In the genomic region with DNA sequence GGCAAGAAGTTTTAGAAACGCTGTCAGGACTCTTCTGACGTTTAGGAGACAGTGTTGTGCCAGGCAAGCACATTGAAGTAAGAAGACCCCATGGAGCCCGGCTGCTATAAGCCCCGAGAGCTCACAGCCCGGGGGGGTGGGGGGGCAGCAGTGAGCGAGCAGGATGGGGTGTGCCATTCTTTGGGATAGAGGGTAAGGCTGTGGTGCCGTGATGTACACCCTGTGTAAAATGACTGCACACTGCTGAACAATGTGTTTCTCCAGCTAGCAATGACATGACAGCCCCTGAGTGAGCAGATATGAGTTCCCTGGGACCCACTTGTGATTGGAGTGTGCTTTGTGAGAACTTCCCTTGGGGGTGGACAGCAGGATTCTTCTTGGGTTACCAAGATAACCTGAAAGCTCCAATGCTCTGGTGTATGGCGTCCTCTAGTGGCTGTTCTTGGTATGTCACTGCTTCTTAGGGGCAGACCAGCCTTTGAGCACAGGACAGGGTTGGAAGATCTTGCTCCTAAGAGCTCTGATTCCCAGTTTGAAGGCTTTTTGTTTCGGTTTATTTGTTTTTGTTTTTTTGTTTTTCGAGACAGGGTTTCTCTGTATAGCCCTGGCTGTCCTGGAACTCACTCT, we compare ENCODE assay signal across 7 mouse cellular contexts. TPM values are rescaled to one million over a fixed set of nuclear protein-coding genes. Genes with fewer than 3 reads are reported as not detected.
DNase-seq lines count a peak whose midpoint lies in the region; ATAC-seq lines count a peak whose summit lies in the region.

No protein-coding gene starts in this region.

- no peaks in the 10 kb centered on the region for H3K27me3 ChIP-seq in hindbrain, embryonic 14.5 days (ENCODE audit: control insufficient read depth, insufficient read depth, low read length)
- H3K27me3 ChIP-seq in midbrain, embryonic 10.5 days (ENCODE audit: low read depth, poor library complexity, severe bottlenecking), result no peaks in the 10 kb centered on the region

- peak; percentile 91 for DNase-seq in NIH3T3 (ENCODE audit: low read depth)
- peak; percentile 80 for DNase-seq in c-Kit-positive CD71-positive TER-119-positive erythroid progenitor cells, embryonic 14.5 days (ENCODE audit: low spot score)
- DNase-seq in hindbrain, embryonic 14.5 days (ENCODE audit: low spot score), result peak; percentile 97
- peak; percentile 73 to 84 for DNase-seq in layer of hippocampus, postnatal 36 days
- DNase-seq in midbrain, embryonic 10.5 days (ENCODE audit: low spot score), result peak; percentile 81
- peak; percentile 89 for DNase-seq in right cerebral cortex, postnatal 4 days

- H3K36me3 ChIP-seq in hindbrain, embryonic 14.5 days (replicated peaks; ENCODE audit: control insufficient read depth, insufficient read depth), result peaks cover 36% of the 10 kb centered on the region
- peaks cover 30% of the 10 kb centered on the region for H3K36me3 ChIP-seq in midbrain, embryonic 10.5 days

- H3K9ac ChIP-seq in hindbrain, embryonic 14.5 days, result no peak overlapping the region

- no peak overlapping the region for H3K4me2 ChIP-seq in hindbrain, embryonic 14.5 days (replicated peaks)

- no peak overlapping the region for H3K27ac ChIP-seq in hindbrain, embryonic 14.5 days
- no peak overlapping the region; the same call in 1 of the 2 replicates for H3K27ac ChIP-seq in midbrain, embryonic 10.5 days (replicated peaks)

- WGBS in hindbrain, embryonic 14.5 days, result 44% methylated on average over 10 of the region's 10 CpGs
- 53% methylated on average over 10 of the region's 10 CpGs for WGBS in midbrain, embryonic 10.5 days

- no peak overlapping the region for H3K4me3 ChIP-seq in hindbrain, embryonic 14.5 days (replicated peaks; ENCODE audit: low read length)
- no peak overlapping the region for H3K4me3 ChIP-seq in midbrain, embryonic 10.5 days

- ATAC-seq in frontal cortex, adult (ENCODE audit: low TSS enrichment), result 0 out of 2 replicates have a peak, but pooled peaks have one; percentile 47
- ATAC-seq in hindbrain, embryonic 14.5 days (ENCODE audit: low FRiP score), result peak; percentile 21; the same call in 1 of the 2 replicates

- no peaks in the 10 kb centered on the region for H3K9me3 ChIP-seq in hindbrain, embryonic 14.5 days (ENCODE audit: control insufficient read depth, low read length)
- H3K9me3 ChIP-seq in midbrain, embryonic 10.5 days (replicated peaks), result no peaks in the 10 kb centered on the region

- peaks cover 4% of the 10 kb centered on the region; the same call in 1 of the 2 replicates for H3K4me1 ChIP-seq in hindbrain, embryonic 14.5 days (replicated peaks; ENCODE audit: control insufficient read depth, insufficient read depth, low read length)
- H3K4me1 ChIP-seq in midbrain, embryonic 10.5 days, result peaks cover 10% of the 10 kb centered on the region

RNA-seq across cellular contexts. Expression of gene Ctnnbip1, which starts 25.0 kb away (rescaled TPM):
- 99.0 and 100 TPM in 2 replicates for polyA plus RNA-seq in hindbrain, embryonic 14.5 days (2014; fragmentation: Nextera tagmentation; extraction: Ambion mirVana)
- 10 to 100 TPM; 33.6 to 37.4 TPM for total RNA-seq in layer of hippocampus, postnatal 36 days (2021)
- 54.8 and 56.6 TPM in 2 replicates for polyA plus RNA-seq in midbrain, embryonic 10.5 days (2016; fragmentation: Nextera tagmentation; extraction: Ambion mirVana)

RNA-seq across cellular contexts. Expression of gene Clstn1, which starts 43.2 kb away (rescaled TPM):
- 147 and 154 TPM in 2 replicates for polyA plus RNA-seq in hindbrain, embryonic 14.5 days (2014; fragmentation: Nextera tagmentation; extraction: Ambion mirVana)
- 100 to 1,000 TPM; 747 to 821 TPM for total RNA-seq in layer of hippocampus, postnatal 36 days (2021)
- 17.5 and 29.8 TPM in 2 replicates for polyA plus RNA-seq in midbrain, embryonic 10.5 days (2016; fragmentation: Nextera tagmentation; extraction: Ambion mirVana)

RNA-seq across cellular contexts. Expression of gene Lzic, which starts 58.0 kb away (rescaled TPM):
- polyA plus RNA-seq in hindbrain, embryonic 14.5 days (2014; fragmentation: Nextera tagmentation; extraction: Ambion mirVana), result 49.9 and 52.5 TPM in 2 replicates
- total RNA-seq in layer of hippocampus, postnatal 36 days (2021), result 10 to 100 TPM; 19.4 to 23.6 TPM
- 48.5 and 48.9 TPM in 2 replicates for polyA plus RNA-seq in midbrain, embryonic 10.5 days (2016; fragmentation: Nextera tagmentation; extraction: Ambion mirVana)

RNA-seq across cellular contexts. Expression of gene Nmnat1, which starts 58.0 kb away (rescaled TPM):
- polyA plus RNA-seq in hindbrain, embryonic 14.5 days (2014; fragmentation: Nextera tagmentation; extraction: Ambion mirVana), result 7.5 and 8.2 TPM in 2 replicates
- 1 to 10 TPM; 8.3 to 8.4 TPM for total RNA-seq in layer of hippocampus, postnatal 36 days (2021)
- polyA plus RNA-seq in midbrain, embryonic 10.5 days (2016; fragmentation: Nextera tagmentation; extraction: Ambion mirVana), result 16.2 and 18.8 TPM in 2 replicates
